Mouse (Mus musculus) liver, embryonic 15.5 days (tissue): ENCODE measurements around the gene Trmt61a. TPM values are rescaled to one million over a fixed set of nuclear protein-coding genes. Genes with fewer than 3 reads are reported as not detected.

Experiments
- polyA plus RNA-seq: library from polyadenylated mRNA; unstranded; fragments of >200 nt; fragmentation: Nextera tagmentation; extraction: Ambion mirVana; gene quantifications from 2 replicates; pipeline ENCODE4 v1.2.1, GENCODE M21; 2015

The Trmt61a gene
- polyA plus RNA-seq, 1 experiment from 2014 or later: 5.9 TPM

Other genes starting within 250 kb of the Trmt61a start
- 70.3 and 79.5 TPM in 2 replicates for gene Tnfaip2, start 235.6 kb upstream of the Trmt61a start, polyA plus RNA-seq
- 0.56 and 0.62 TPM in 2 replicates for gene Gm266, start 192.3 kb upstream of the Trmt61a start, polyA plus RNA-seq
- gene Eif5, start 140.1 kb upstream of the Trmt61a start, polyA plus RNA-seq: 499 and 578 TPM in 2 replicates
- gene Mark3, start 103.6 kb upstream of the Trmt61a start, polyA plus RNA-seq: 13.3 and 17.4 TPM in 2 replicates
- 41.9 and 45.7 TPM in 2 replicates for gene Ckb, start 5.8 kb upstream of the Trmt61a start, polyA plus RNA-seq
- gene Bag5, start 35.2 kb downstream of the Trmt61a start, polyA plus RNA-seq: 15.8 and 15.9 TPM in 2 replicates
- 18.1 and 18.2 TPM in 2 replicates for gene Apopt1, start 35.2 kb downstream of the Trmt61a start, polyA plus RNA-seq
- gene Klc1, start 80.7 kb downstream of the Trmt61a start, polyA plus RNA-seq: 18.1 and 18.3 TPM in 2 replicates
- 5.1 and 5.7 TPM in 2 replicates for gene Xrcc3, start 135.8 kb downstream of the Trmt61a start, polyA plus RNA-seq
- gene Zfyve21, start 136.1 kb downstream of the Trmt61a start, polyA plus RNA-seq: 64.4 and 78.6 TPM in 2 replicates
- gene Ppp1r13b, start 230.0 kb downstream of the Trmt61a start, polyA plus RNA-seq: 3.6 and 3.7 TPM in 2 replicates